Mouse (Mus musculus) testis, adult 2 months (tissue): Measurements from ENCODE around the gene Grsf1. TPM values are rescaled to one million over a fixed set of nuclear protein-coding genes. Genes with fewer than 3 reads are reported as not detected.
A peak's percentile ranks its signal among the peaks of the same experiment; 100 is the strongest.

ENCODE experiments used
- H3K27ac ChIP-seq: fragments of 200-500 bp; 2 replicates; pipeline ENCODE4 v1.5.1; 2012; ENCODE audit warnings: low read depth, low read length; ENCODE audit not compliant: control insufficient read depth, insufficient read depth
- H3K27me3 ChIP-seq: fragments of 200-500 bp; 2 replicates; pipeline ENCODE4 v1.6.1; 2012; ENCODE audit warnings: mild to moderate bottlenecking, low read length, moderate library complexity; ENCODE audit not compliant: control insufficient read depth, insufficient read depth
- H3K36me3 ChIP-seq: fragments of 200-500 bp; 2 replicates; pipeline ENCODE4 v1.6.1; 2012; ENCODE audit warnings: mild to moderate bottlenecking, low read length; ENCODE audit not compliant: control insufficient read depth, insufficient read depth
- H3K4me1 ChIP-seq: fragments of 200-500 bp; 2 replicates; pipeline ENCODE4 v1.6.1; 2012; ENCODE audit warnings: low read length; ENCODE audit not compliant: control insufficient read depth, insufficient read depth
- H3K4me3 ChIP-seq: fragments of 200-500 bp; 2 replicates; pipeline ENCODE4 v1.5.1; 2012; ENCODE audit warnings: low read depth, mild to moderate bottlenecking, low read length, moderate library complexity, mixed read lengths; ENCODE audit not compliant: control insufficient read depth
- CTCF ChIP-seq: fragments of 200-500 bp; IDR thresholded peaks from 2 replicates; pipeline ENCODE4 v1.5.1; 2012; ENCODE audit warnings: low read depth, mild to moderate bottlenecking, inconsistent platforms, low read length, moderate library complexity; ENCODE audit not compliant: control insufficient read depth, insufficient read depth, insufficient replicate concordance
- POLR2A ChIP-seq: fragments of 200-500 bp; IDR thresholded peaks from 2 replicates; pipeline ENCODE4 v1.6.1; 2012; ENCODE audit warnings: low read depth, mild to moderate bottlenecking, inconsistent platforms, low read length, moderate library complexity; ENCODE audit not compliant: control insufficient read depth
- polyA plus RNA-seq: library from polyadenylated mRNA; depleted of rRNA; stranded (reverse); fragments of >200 nt; gene quantifications from 2 replicates; pipeline ENCODE4 v1.2.3, GENCODE M21; 2012; rRNA removed

Gene Grsf1
- 30.0 and 31.3 TPM in 2 replicates for polyA plus RNA-seq

DNA sequence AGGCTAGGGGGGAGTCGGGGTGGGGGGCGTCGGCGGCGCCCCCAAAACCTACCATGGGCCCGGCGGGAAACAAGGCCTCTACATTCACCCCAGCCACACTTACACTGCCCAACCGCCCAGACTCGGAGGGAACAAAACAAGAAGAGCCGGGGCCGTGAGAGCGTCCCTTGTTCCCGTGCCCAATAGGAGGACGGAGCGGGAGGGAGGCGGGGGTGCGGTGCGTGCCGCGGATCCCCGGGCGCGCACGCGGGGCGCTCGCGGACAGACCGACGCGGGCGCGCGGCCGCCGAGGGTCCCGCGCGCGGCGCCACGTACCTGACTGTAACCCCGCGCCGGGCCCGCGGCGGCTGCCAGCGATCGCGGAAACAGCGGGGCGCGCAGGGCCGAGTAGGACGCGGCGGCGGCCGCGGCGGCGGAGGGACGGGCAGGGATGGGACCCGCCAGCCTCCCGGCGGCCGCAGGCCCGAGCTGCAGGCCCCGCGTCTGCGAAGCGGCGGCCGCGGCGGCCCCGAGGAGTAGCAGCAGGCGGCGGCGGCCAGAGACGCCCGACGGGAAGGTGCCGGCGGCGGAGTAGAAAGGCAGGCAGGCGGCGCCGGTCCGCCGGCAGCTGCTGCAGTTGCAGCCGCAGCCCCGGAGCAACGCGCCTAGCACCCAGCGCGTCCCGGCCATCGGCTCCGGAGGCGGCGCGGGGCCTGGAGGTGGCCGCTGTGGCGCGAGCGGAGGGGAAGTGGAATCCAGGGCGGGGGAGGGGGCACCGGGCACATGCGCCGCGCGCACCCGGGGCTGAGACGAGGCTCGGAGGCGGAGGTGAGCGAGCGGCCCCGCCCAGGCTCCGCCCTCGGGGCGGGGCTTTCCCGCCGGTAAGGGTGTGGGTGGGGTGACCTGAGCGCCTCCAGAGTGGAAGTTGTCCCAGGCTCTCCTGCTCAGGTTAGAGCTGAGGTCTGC is at the start of gene Grsf1:
Grsf1 (minus strand) TSS at position 729 of the 945 bp plus-strand sequence.
- no peaks in the 10 kb centered on the region for H3K27me3 ChIP-seq
- H3K4me1 ChIP-seq, result peaks cover 7% of the 10 kb centered on the region
- no peaks in the 10 kb centered on the region for H3K36me3 ChIP-seq
- TF ChIP-seq CTCF, result no peak
- TF ChIP-seq POLR2A, result peak; percentile 44
- H3K27ac ChIP-seq, result peak within 1 kb of the TSS; percentile 65
- peak within 1 kb of the TSS; percentile 84 for H3K4me3 ChIP-seq

DNA sequence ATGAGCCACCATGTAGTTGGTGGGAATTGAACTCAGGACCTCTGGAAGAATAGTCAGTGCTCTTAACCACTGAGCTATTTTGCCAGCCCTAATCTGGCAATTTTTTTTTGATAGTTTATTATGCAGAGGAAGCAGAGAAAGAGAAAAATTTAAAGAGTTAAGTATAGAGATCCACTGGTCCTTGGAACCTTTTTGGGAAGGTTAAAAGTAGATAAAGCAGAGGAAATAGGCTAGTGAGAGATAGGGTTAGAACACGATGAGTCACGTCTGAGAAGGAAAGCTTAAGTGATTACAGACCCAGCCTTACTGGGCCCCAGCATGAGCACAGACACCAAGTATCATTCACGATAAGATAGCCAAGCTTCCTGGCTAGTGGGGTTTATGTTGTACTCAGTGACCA is 48.1 kb upstream of the Grsf1 start:
- Histone ChIP-seq H3K36me3 (no peaks in the 10 kb centered on the region), H3K27ac (no peak overlapping the region), H3K4me1 (peaks cover 13% of the 10 kb centered on the region), H3K27me3 (no peaks in the 10 kb centered on the region), H3K4me3 (no peak overlapping the region)
- no peak for TF ChIP-seq POLR2A
- TF ChIP-seq CTCF, result no peak

DNA sequence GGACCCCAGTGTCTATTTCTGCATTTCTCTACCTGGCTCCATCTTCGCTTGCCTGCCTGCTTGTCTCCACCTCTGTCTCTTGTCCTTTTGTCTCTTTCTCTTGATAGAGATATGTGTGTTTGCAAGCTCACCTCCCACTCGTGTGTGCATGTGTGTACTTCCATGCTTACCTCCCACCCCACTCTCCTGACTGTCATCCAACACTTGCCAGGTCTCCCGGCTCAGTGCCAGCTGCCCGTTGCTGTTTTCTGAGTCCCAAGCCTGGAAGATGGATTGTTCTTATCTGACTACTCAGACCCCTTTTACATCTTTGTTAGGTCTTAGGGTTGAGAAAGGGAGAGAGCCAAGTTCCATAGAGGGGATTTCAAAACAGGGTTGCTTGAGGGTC is 46.2 kb upstream of the Grsf1 start:
- Histone ChIP-seq H3K27me3 (no peaks in the 10 kb centered on the region), H3K4me1 (peaks cover 13% of the 10 kb centered on the region), H3K4me3 (peak overlapping the region; percentile 98), H3K27ac (no peak overlapping the region), H3K36me3 (no peaks in the 10 kb centered on the region)
- TF ChIP-seq CTCF, result no peak
- no peak for TF ChIP-seq POLR2A

DNA sequence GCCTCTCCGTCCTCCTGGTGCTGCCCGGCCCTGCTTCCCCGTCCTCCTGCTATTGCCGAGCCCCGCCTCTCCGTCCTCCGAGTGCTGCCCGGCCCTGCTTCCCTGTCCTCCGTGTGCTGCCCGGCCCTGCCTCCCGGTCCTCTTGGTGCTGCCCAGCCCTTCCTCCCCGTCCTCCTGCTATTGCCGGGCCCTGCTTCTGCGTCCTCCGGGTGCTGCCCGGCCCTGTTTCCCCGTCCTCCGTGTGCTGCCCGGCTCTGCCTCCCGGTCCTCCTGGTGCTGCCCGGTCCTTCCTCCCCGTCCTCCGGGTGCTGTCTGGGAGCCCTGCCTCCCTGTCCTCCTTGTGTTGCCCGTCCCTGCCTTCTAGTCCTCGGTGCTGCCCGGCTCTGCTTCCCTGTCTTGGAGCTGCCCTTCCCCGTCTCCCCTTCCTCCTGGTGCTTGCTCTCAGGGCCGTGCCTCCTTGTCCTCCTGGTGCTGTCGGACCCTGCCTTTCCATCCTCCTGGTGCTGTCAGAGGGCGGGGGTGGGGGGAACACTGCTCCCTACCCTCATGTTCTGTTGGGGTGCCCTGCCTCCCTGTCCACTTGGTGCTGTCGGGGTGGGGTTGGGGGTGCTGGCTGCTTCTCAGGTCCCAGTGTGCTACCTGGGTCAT is 45.7 kb upstream of the Grsf1 start:
- TF ChIP-seq POLR2A (0 out of 2 replicates have a peak, but pooled peaks have one; percentile 17), CTCF (no peak)
- H3K4me3 ChIP-seq, result peak overlapping the region; percentile 98
- no peaks in the 10 kb centered on the region for H3K36me3 ChIP-seq
- H3K4me1 ChIP-seq, result peaks cover 13% of the 10 kb centered on the region
- no peak overlapping the region for H3K27ac ChIP-seq
- no peaks in the 10 kb centered on the region for H3K27me3 ChIP-seq

DNA sequence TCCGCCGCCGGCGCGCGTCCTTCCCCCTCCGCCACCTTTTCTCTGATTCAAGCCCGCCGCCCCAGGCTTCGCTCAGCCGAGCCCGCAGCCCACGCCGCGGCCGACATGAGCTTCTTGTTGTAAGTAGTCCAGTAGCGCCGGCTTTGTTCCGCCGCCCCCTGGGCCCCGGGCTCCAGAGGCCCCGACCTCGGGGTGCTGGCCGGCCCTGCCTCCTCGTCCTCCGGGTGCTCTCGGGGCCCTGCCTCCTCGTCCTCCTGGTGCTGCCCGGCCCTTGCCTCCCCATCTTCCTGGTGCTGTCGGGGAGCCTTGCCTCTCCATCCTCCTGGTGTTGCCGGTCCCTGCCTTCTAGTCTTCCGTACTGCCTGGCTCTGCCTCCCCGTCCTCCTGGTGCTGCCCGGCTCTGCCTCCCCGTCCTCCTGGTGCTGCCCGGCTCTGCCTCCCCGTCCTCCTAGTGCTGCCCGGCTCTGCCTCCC is 45.1 kb upstream of the Grsf1 start:
- no peaks in the 10 kb centered on the region for H3K36me3 ChIP-seq
- H3K4me1 ChIP-seq, result peaks cover 13% of the 10 kb centered on the region
- TF ChIP-seq CTCF, result no peak
- TF ChIP-seq POLR2A, result no peak
- H3K27me3 ChIP-seq, result no peaks in the 10 kb centered on the region
- peak overlapping the region; percentile 98 for H3K4me3 ChIP-seq
- H3K27ac ChIP-seq, result peak overlapping the region; percentile 85

DNA sequence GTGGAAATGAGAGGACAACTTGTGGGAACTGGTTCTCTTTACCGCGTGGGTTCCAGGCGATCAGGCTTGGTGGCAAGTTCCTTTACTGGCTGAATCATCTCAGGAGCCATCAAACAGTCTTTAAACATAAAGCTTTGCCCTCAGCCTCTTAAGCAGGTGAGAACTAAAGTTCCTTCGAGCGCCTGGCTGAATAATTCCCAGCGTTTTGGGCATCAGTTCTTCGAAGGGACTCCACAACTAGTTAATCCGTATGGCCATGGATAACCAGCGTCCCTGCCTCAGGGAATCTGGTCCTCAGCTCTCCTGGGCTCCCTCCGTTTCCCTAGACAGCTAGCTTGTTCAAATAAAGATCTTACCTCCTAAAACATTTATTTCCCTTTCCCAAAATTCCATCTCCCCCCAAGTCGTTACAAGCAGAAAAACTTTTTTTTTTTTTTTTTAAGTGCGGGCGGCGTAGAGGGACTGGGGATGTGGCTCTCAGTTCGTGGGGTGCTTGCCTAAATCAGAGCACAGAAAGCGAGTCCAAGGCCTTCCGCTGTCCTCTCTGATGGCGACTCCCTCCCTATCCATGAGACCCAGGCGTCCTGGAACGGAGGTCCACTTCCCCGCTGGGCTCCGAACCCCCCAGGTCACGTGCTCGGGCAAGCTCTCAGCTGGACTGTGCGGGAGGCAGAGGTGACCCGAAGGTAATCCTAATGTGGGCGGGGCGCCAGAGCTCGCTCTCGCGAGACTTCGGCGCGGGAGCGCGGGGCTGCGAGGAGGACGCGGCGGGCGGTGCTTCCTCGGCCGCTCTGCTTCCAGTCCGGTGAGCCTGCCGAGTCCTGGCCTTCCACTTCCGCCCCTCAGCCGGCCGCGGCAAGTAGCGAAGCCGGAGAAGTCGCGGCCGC is 44.4 kb upstream of the Grsf1 start, which contains the start of gene Mob1b:
Mob1b (plus strand) TSS at position 740 of the 887 bp plus-strand sequence.
- Histone ChIP-seq H3K27ac (peak within 1 kb of the TSS; percentile 85), H3K27me3 (no peaks in the 10 kb centered on the region), H3K4me3 (peak within 1 kb of the TSS; percentile 98), H3K36me3 (no peaks in the 10 kb centered on the region), H3K4me1 (peaks cover 13% of the 10 kb centered on the region)
- TF ChIP-seq CTCF (no peak), POLR2A (peak; percentile 94)

DNA sequence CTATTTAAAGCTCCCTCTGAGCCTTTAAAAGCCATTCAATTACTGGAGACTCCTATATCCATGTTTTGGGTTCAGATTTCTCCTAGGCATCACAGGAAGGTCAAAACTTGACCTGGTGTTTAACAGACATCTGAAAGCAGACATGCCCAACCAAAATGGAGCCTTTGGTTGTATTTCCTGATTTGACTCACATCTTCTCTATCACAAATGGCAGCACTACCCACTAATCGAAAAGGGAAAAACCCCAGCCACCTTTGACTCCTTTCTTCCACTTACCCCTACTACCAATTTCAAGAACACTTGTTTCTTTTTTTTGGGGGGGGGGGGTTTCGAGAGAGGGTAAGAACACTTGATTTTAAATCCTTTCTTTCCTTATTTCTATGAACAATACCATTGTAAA is 41.0 kb upstream of the Grsf1 start:
- Histone ChIP-seq H3K36me3 (no peaks in the 10 kb centered on the region), H3K4me1 (peaks cover 10% of the 10 kb centered on the region), H3K4me3 (no peak overlapping the region), H3K27ac (no peak overlapping the region), H3K27me3 (no peaks in the 10 kb centered on the region)
- TF ChIP-seq CTCF (no peak), POLR2A (no peak)
